Mouse (Mus musculus): ENCODE data around the gene Arpc2. TPM values are rescaled to one million over a fixed set of nuclear protein-coding genes. Genes with fewer than 3 reads are reported as not detected.
"Not testable (repeated sequence)": the region's sequence is repeated elsewhere in the genome, so short reads cannot be mapped to it uniquely, and the experiment has no call there.

The Arpc2 gene
- polyA plus RNA-seq, 1 experiment from 2014 or later = 436 TPM

GRCm38 (mm10) chr1:74286869-74287607 lies 51.2 kb downstream of the Arpc2 start:
- H3K4me3 ChIP-seq; H3K9me3 ChIP-seq; ATAC-seq (ENCODE audit: low read depth); H3K4me2 ChIP-seq; H3K27ac ChIP-seq (replicated peaks); H3K27me3 ChIP-seq; H3K9ac ChIP-seq: not testable (repeated sequence)
- 53% methylated on average over 16 of the region's 17 CpGs for WGBS
- H3K36me3 ChIP-seq = peaks cover 48% of the 10 kb centered on the region
- peaks cover 40% of the 10 kb centered on the region for H3K4me1 ChIP-seq (replicated peaks)

DNA sequence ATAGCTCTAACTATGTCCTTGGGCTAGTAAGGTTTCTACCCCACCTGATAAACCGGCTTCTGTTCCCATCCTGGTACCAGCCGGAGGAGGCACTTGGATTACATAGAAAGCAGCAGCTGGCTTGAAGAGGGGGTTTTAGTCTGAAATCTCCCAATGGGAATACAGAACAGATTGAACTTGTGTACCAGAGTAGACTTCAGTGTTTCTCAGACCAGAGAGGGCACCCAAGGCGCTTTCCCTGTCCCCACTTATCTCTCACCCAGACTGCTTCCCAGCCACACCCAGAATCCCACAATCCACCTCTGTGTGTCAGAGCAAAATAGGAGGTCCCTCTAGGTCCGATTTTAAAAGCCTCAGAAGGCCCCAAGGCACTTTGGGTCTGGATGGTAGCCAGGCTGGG lies 52.4 kb downstream of the Arpc2 start:
- WGBS = 81% methylated on average over 4 of the region's 4 CpGs
- H3K4me3 ChIP-seq = no peak overlapping the region

GRCm38 (mm10) chr1:74289248-74289647 lies 53.4 kb downstream of the Arpc2 start:
- H3K4me2 ChIP-seq = no peak overlapping the region
- ATAC-seq (ENCODE audit: low read depth) = no peak
- H3K36me3 ChIP-seq = peaks cover 53% of the 10 kb centered on the region
- 0 out of 2 replicates have a peak overlapping the region, but pooled peaks have one; percentile 38 for H3K27ac ChIP-seq (replicated peaks)
- H3K9me3 ChIP-seq = no peaks in the 10 kb centered on the region
- H3K4me1 ChIP-seq (replicated peaks) = peaks cover 22% of the 10 kb centered on the region
- H3K27me3 ChIP-seq = no peaks in the 10 kb centered on the region
- WGBS = 91% methylated on average over 9 of the region's 9 CpGs
- H3K4me3 ChIP-seq = no peak overlapping the region
- no peak overlapping the region for H3K9ac ChIP-seq

More for the DNA sequence above, 52.4 kb downstream of the Arpc2 start:
- Histone ChIP-seq H3K9me3 (no peaks in the 10 kb centered on the region), H3K4me1 (replicated peaks) (peaks cover 29% of the 10 kb centered on the region), H3K36me3 (peaks cover 48% of the 10 kb centered on the region), H3K27me3 (no peaks in the 10 kb centered on the region), H3K27ac (replicated peaks) (0 out of 2 replicates have a peak overlapping the region, but pooled peaks have one; percentile 38), H3K9ac (no peak overlapping the region), H3K4me2 (no peak overlapping the region)
- no peak for ATAC-seq (ENCODE audit: low read depth)

- Histone ChIP-seq H3K27ac (replicated peaks) (0 out of 2 replicates have a peak overlapping the region, but pooled peaks have one; percentile 42), H3K4me1 (replicated peaks) (peaks cover 23% of the 10 kb centered on the region), H3K4me2 (no peak overlapping the region), H3K4me3 (no peak overlapping the region), H3K9me3 (no peaks in the 10 kb centered on the region), H3K36me3 (peaks cover 53% of the 10 kb centered on the region), H3K27me3 (no peaks in the 10 kb centered on the region), H3K9ac (no peak overlapping the region)
- ATAC-seq (ENCODE audit: low read depth) = no peak
- 85% methylated on average over 2 of the region's 2 CpGs for WGBS
Measured at GRCm38 (mm10) chr1:74289740-74290139, 53.9 kb downstream of the Arpc2 start.

GRCm38 (mm10) chr1:74290141-74290540 lies 54.3 kb downstream of the Arpc2 start:
- Histone ChIP-seq H3K4me3 (no peak overlapping the region), H3K36me3 (peaks cover 57% of the 10 kb centered on the region), H3K9me3 (no peaks in the 10 kb centered on the region), H3K27ac (replicated peaks) (0 out of 2 replicates have a peak overlapping the region, but pooled peaks have one; percentile 3), H3K9ac (no peak overlapping the region), H3K4me2 (no peak overlapping the region), H3K27me3 (no peaks in the 10 kb centered on the region), H3K4me1 (replicated peaks) (peaks cover 27% of the 10 kb centered on the region)
- 94% methylated on average over 5 of the region's 5 CpGs for WGBS
- no peak for ATAC-seq (ENCODE audit: low read depth)

GRCm38 (mm10) chr1:74292331-74293020 lies 56.6 kb downstream of the Arpc2 start:
- no peak overlapping the region for H3K4me3 ChIP-seq
- H3K9ac ChIP-seq = no peak overlapping the region
- H3K36me3 ChIP-seq = peaks cover 63% of the 10 kb centered on the region
- H3K9me3 ChIP-seq = no peaks in the 10 kb centered on the region
- no peak overlapping the region for H3K27ac ChIP-seq (replicated peaks)
- no peaks in the 10 kb centered on the region for H3K27me3 ChIP-seq
- H3K4me2 ChIP-seq = no peak overlapping the region
- ATAC-seq (ENCODE audit: low read depth) = no peak
- 88% methylated on average over 11 of the region's 11 CpGs for WGBS
- H3K4me1 ChIP-seq (replicated peaks) = peaks cover 32% of the 10 kb centered on the region

- Histone ChIP-seq H3K4me3 (no peak overlapping the region), H3K9ac (no peak overlapping the region), H3K27ac (replicated peaks) (no peak overlapping the region), H3K4me1 (replicated peaks) (peaks cover 30% of the 10 kb centered on the region), H3K36me3 (peaks cover 61% of the 10 kb centered on the region), H3K27me3 (no peaks in the 10 kb centered on the region), H3K4me2 (no peak overlapping the region), H3K9me3 (no peaks in the 10 kb centered on the region)
- 86% methylated on average over 8 of the region's 8 CpGs for WGBS
- ATAC-seq (ENCODE audit: low read depth) = no peak
Measured at GRCm38 (mm10) chr1:74293306-74293960, 57.5 kb downstream of the Arpc2 start.

- H3K4me3 ChIP-seq = no peak overlapping the region
- H3K4me2 ChIP-seq = no peak overlapping the region
- peaks cover 30% of the 10 kb centered on the region for H3K4me1 ChIP-seq (replicated peaks)
- no peaks in the 10 kb centered on the region for H3K9me3 ChIP-seq
- H3K27me3 ChIP-seq = no peaks in the 10 kb centered on the region
- ATAC-seq (ENCODE audit: low read depth) = no peak
- no peak overlapping the region for H3K9ac ChIP-seq
- H3K36me3 ChIP-seq = peaks cover 53% of the 10 kb centered on the region
- WGBS = 91% methylated on average over 3 of the region's 3 CpGs
- no peak overlapping the region for H3K27ac ChIP-seq (replicated peaks)
Measured at GRCm38 (mm10) chr1:74294090-74294643, 58.3 kb downstream of the Arpc2 start.

- H3K36me3 ChIP-seq = peaks cover 49% of the 10 kb centered on the region
- no peak overlapping the region for H3K4me3 ChIP-seq
- no peaks in the 10 kb centered on the region for H3K27me3 ChIP-seq
- H3K9me3 ChIP-seq = no peaks in the 10 kb centered on the region
- WGBS = 84% methylated on average over 6 of the region's 6 CpGs
- peak overlapping the region; percentile 38 for H3K4me2 ChIP-seq
- peaks cover 30% of the 10 kb centered on the region for H3K4me1 ChIP-seq (replicated peaks)
- peak overlapping the region; percentile 90 for H3K27ac ChIP-seq (replicated peaks)
- ATAC-seq (ENCODE audit: low read depth) = no peak
- peak overlapping the region; percentile 58 for H3K9ac ChIP-seq
Measured at GRCm38 (mm10) chr1:74294733-74295455, 59.0 kb downstream of the Arpc2 start.

DNA sequence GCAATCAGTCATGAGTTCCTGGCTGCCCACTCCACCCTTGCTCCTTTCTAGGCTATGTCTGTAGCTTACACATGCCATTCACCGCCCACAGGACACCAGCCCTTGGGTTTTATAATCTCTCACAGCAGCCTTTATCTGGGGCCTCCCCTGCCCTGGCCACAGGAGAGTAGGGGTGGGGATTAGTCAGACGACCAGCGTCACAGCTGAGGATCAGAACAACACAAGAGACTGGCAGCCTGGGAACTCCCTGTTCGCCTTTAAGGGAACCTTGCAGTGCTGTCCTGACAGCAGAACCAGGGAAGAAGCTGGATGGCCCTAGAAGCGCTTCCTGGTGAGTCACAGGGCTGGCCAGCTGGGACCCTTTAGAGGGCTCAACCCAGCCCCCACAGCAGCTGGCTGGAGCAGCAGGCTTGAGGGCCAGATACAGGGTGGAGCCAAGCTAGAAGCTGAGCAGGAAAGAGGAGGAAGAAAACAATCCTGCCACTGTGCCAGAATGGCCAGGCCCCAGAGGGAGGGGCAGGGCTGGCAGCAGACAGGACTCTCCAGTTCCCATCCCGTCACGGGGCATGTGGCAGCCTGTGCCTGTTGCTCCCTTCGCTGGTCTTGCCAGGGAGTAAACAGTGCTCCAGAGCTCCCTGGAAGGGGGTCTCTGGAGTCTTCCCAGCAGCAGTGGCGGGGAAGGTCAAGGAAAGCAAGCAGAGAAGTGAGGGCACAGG lies 59.7 kb downstream of the Arpc2 start:
- Histone ChIP-seq H3K36me3 (peaks cover 42% of the 10 kb centered on the region), H3K4me2 (peak overlapping the region; percentile 38), H3K4me3 (no peak overlapping the region), H3K9ac (peak overlapping the region; percentile 58), H3K9me3 (no peaks in the 10 kb centered on the region), H3K27me3 (no peaks in the 10 kb centered on the region), H3K27ac (replicated peaks) (peak overlapping the region; percentile 90), H3K4me1 (replicated peaks) (peaks cover 30% of the 10 kb centered on the region)
- peak; percentile 84 for ATAC-seq (ENCODE audit: low read depth)
- 19% methylated on average over 9 of the region's 9 CpGs for WGBS

DNA sequence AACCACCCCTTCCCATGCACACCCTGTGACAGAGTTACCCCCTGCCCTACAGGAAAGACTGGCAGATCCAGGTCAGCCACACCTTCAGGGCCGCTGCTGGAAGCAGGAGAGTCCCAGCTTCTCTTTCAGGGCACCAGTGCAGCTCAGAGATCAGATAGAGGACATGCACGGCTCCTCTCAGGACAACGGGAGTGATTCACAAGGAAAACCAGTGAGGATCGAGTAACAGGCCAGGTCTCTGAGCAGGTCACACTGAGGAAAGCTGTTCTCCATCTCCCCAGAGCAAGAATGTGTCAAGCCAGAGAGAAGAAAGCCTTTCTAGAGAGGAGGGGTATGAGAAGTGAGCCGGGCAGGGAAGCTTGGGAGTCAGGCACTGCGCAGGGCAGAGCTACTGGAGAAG lies 60.6 kb downstream of the Arpc2 start:
- H3K4me1 ChIP-seq (replicated peaks) = peaks cover 30% of the 10 kb centered on the region
- no peaks in the 10 kb centered on the region for H3K9me3 ChIP-seq
- peak overlapping the region; percentile 58 for H3K9ac ChIP-seq
- H3K4me2 ChIP-seq = peak overlapping the region; percentile 38; the same call in 1 of the 2 replicates
- no peak overlapping the region for H3K4me3 ChIP-seq
- H3K36me3 ChIP-seq = peaks cover 34% of the 10 kb centered on the region
- 70% methylated on average over 6 of the region's 6 CpGs for WGBS
- H3K27ac ChIP-seq (replicated peaks) = peak overlapping the region; percentile 90
- H3K27me3 ChIP-seq = peaks cover 1% of the 10 kb centered on the region; the same call in 1 of the 2 replicates
- no peak for ATAC-seq (ENCODE audit: low read depth)

Data from neural tube, embryonic 13.5 days (tissue).